Mouse (Mus musculus) CH12.LX (cell line): ENCODE data around the gene Krt20. TPM values are rescaled to one million over a fixed set of nuclear protein-coding genes. Genes with fewer than 3 reads are reported as not detected.

Source experiments
- DNase-seq: peaks from one replicate; pipeline ENCODE4 v3.0.0-alpha.2; 2013; ENCODE audit errors: extremely low read depth
- H3K27ac ChIP-seq: 2 replicates; pipeline ENCODE4 v1.5.1; 2012; ENCODE audit warnings: low read depth, mild to moderate bottlenecking, control low read depth, moderate library complexity; ENCODE audit not compliant: insufficient read depth
- H3K27me3 ChIP-seq: replicated peaks from 2 replicates; pipeline ENCODE3; 2012; ENCODE audit warnings: inconsistent platforms
- H3K36me3 ChIP-seq, 2 experiments: replicated peaks in 1 of 2; 2 replicates each; pipeline versions ENCODE3 to v1.6.1; 2012; ENCODE audit warnings: inconsistent platforms in 1 of 2, low read length in 1 of 2, mild to moderate bottlenecking in 1 of 2, mixed read lengths in 1 of 2, moderate library complexity in 1 of 2; ENCODE audit not compliant: control insufficient read depth in 1 of 2, insufficient read depth in 1 of 2
- H3K4me1 ChIP-seq, 2 experiments: 2 replicates each; pipeline ENCODE4 v1.6.1; 2012; ENCODE audit warnings: inconsistent platforms in 1 of 2, moderate library complexity in 1 of 2; ENCODE audit not compliant: insufficient read depth in 2 of 2, control insufficient read depth in 1 of 2
- H3K4me2 ChIP-seq: 2 replicates; pipeline ENCODE4 v1.6.1; 2012; ENCODE audit warnings: low read depth, mild to moderate bottlenecking, control low read depth; ENCODE audit not compliant: poor library complexity, insufficient read depth, severe bottlenecking
- H3K4me3 ChIP-seq, 3 experiments: fragments of 150-350 bp in 1 of 3; sonication (generic) in 1 of 3; replicated peaks in 1 of 3; 2 replicates each; pipeline versions ENCODE3 to v1.5.1; 2011 to 2012; ENCODE audit warnings: low read depth in 2 of 3, low read length in 2 of 3, mild to moderate bottlenecking in 2 of 3, moderate library complexity in 2 of 3, control low read depth in 1 of 3, improper control_type of control experiment in 1 of 3, inconsistent platforms in 1 of 3, mixed read lengths in 1 of 3; ENCODE audit not compliant: poor library complexity in 1 of 3
- H3K79me2 ChIP-seq: replicated peaks from 2 replicates; pipeline ENCODE4 v1.6.1; 2012; ENCODE audit warnings: mild to moderate bottlenecking, moderate library complexity; ENCODE audit not compliant: control insufficient read depth, poor library complexity, insufficient read depth, severe bottlenecking; ENCODE audit errors: extremely low read depth
- H3K9ac ChIP-seq: 2 replicates; pipeline ENCODE4 v1.6.1; 2012; ENCODE audit warnings: low read depth, mild to moderate bottlenecking, control low read depth, moderate library complexity; ENCODE audit not compliant: insufficient read depth
- H3K9me3 ChIP-seq: replicated peaks from 2 replicates; pipeline ENCODE3; 2012; ENCODE audit warnings: low read length, inconsistent platforms, mixed read lengths
- BHLHE40 ChIP-seq: IDR thresholded peaks from 2 replicates; pipeline ENCODE4 v1.6.1; 2011; ENCODE audit warnings: mild to moderate bottlenecking, low read depth, low read length, improper control_type of control experiment
- CTCF ChIP-seq, 2 experiments: IDR thresholded peaks in 1 of 2; conservative IDR thresholded peaks in 1 of 2; 2 replicates each; pipeline ENCODE4 v1.5.1; 2011 to 2012; ENCODE audit warnings: low read depth in 2 of 2, low read length in 2 of 2, improper control_type of control experiment in 1 of 2, inconsistent platforms in 1 of 2, mild to moderate bottlenecking in 1 of 2, moderate library complexity in 1 of 2
- E2F4 ChIP-seq: IDR thresholded peaks from 2 replicates; pipeline ENCODE4 v1.6.1; 2011; ENCODE audit warnings: low read depth, low read length, improper control_type of control experiment; ENCODE audit not compliant: insufficient replicate concordance
- ELF1 ChIP-seq: IDR thresholded peaks from 2 replicates; pipeline ENCODE4 v1.6.1; 2014; ENCODE audit warnings: low read depth, mild to moderate bottlenecking, inconsistent platforms, low read length, improper control_type of control experiment
- EP300 ChIP-seq: IDR thresholded peaks from 2 replicates; pipeline ENCODE4 v1.6.1; 2011; ENCODE audit warnings: low read length, improper control_type of control experiment
- ETS1 ChIP-seq: conservative IDR thresholded peaks from 2 replicates; pipeline ENCODE4 v1.6.1; 2012; ENCODE audit warnings: low read depth, mild to moderate bottlenecking, inconsistent platforms, low read length, improper control_type of control experiment, moderate library complexity
- GABPA ChIP-seq: IDR thresholded peaks from 2 replicates; pipeline ENCODE4 v1.6.1; 2012; ENCODE audit warnings: low read depth, low read length, improper control_type of control experiment, inconsistent platforms; ENCODE audit not compliant: insufficient replicate concordance
- KAT2A ChIP-seq: IDR thresholded peaks from 2 replicates; pipeline ENCODE4 v1.6.1; 2012; ENCODE audit warnings: low read length, improper control_type of control experiment, inconsistent platforms; ENCODE audit not compliant: insufficient replicate concordance
- MAX ChIP-seq: IDR thresholded peaks from 2 replicates; pipeline ENCODE4 v1.6.1; 2011; ENCODE audit warnings: low read length, improper control_type of control experiment
- MXI1 ChIP-seq: IDR thresholded peaks from 2 replicates; pipeline ENCODE4 v1.6.1; 2011; ENCODE audit warnings: mild to moderate bottlenecking, low read depth, low read length, improper control_type of control experiment
- MYC ChIP-seq: IDR thresholded peaks from 2 replicates; pipeline ENCODE4 v1.6.1; 2011; ENCODE audit warnings: low read depth, mild to moderate bottlenecking, improper control_type of control experiment, low read length
- NELFE ChIP-seq: IDR thresholded peaks from 2 replicates; pipeline ENCODE4 v1.6.1; 2011; ENCODE audit warnings: low read depth, low read length, improper control_type of control experiment
- NRF1 ChIP-seq: IDR thresholded peaks from 2 replicates; pipeline ENCODE4 v1.6.1; 2014; ENCODE audit warnings: low read depth, mild to moderate bottlenecking, inconsistent platforms, low read length, improper control_type of control experiment, moderate library complexity
- POLR2A ChIP-seq: IDR thresholded peaks from 2 replicates; pipeline ENCODE4 v1.6.1; 2011; ENCODE audit warnings: low read depth, mild to moderate bottlenecking, improper control_type of control experiment, low read length
- RAD21 ChIP-seq: IDR thresholded peaks from 2 replicates; pipeline ENCODE4 v1.6.1; 2011; ENCODE audit warnings: low read depth, mild to moderate bottlenecking, low read length, improper control_type of control experiment, moderate library complexity
- RCOR1 ChIP-seq: conservative IDR thresholded peaks from 2 replicates; pipeline ENCODE4 v1.6.1; 2012; ENCODE audit warnings: low read depth, mild to moderate bottlenecking, inconsistent platforms, low read length, improper control_type of control experiment
- SIN3A ChIP-seq: IDR thresholded peaks from 2 replicates; pipeline ENCODE4 v1.6.1; 2012; ENCODE audit warnings: low read length, improper control_type of control experiment, inconsistent platforms
- TCF12 ChIP-seq: IDR thresholded peaks from 2 replicates; pipeline ENCODE4 v1.6.1; 2014; ENCODE audit warnings: low read depth, mild to moderate bottlenecking, inconsistent platforms, low read length, improper control_type of control experiment
- ZC3H11A ChIP-seq: IDR thresholded peaks from 2 replicates; pipeline ENCODE4 v1.6.1; 2012; ENCODE audit warnings: low read depth, mild to moderate bottlenecking, inconsistent platforms, low read length, improper control_type of control experiment
- ZNF384 ChIP-seq: IDR thresholded peaks from 2 replicates; pipeline ENCODE4 v1.6.1; 2012; ENCODE audit warnings: low read depth, low read length, improper control_type of control experiment, inconsistent platforms
- dilution Hi-C: fragments of 300-500 bp; cut with MboI; formaldehyde crosslinking; loops from 2 replicates; pipeline ENCODE4 v1.14.3; 2020; ENCODE audit warnings: low sequenced_read_pairs; ENCODE audit not compliant: extremely low pct_unique_long_range_greater_than_20kb, extremely low pct_ligation_motif_present
- in situ Hi-C: fragments of 300-500 bp; cut with MboI; formaldehyde crosslinking; loops from 3 replicates; pipeline ENCODE4 v1.14.3; 2019; ENCODE audit warnings: low sequenced_read_pairs, low pct_ligation_motif_present, low pct_unique_long_range_greater_than_20kb, mixed read lengths
- polyA plus RNA-seq: library from polyadenylated mRNA; unstranded; fragments of >175 nt; gene quantifications from 2 replicates; pipeline ENCODE4 v1.2.1, GENCODE M21; 2012; ENCODE audit warnings: low read depth; ENCODE audit not compliant: insufficient read length
- total RNA-seq, 2 experiments: library from RNA; depleted of rRNA; stranded (reverse); fragments of 300-350 nt in 1 of 2; fragments of >200 nt in 1 of 2; gene quantifications; 2 replicates each; pipeline ENCODE4 v1.2.3; 2012 to 2014

The Krt20 gene
- total and polyA plus RNA-seq, 3 experiments, result not detected

DNA sequence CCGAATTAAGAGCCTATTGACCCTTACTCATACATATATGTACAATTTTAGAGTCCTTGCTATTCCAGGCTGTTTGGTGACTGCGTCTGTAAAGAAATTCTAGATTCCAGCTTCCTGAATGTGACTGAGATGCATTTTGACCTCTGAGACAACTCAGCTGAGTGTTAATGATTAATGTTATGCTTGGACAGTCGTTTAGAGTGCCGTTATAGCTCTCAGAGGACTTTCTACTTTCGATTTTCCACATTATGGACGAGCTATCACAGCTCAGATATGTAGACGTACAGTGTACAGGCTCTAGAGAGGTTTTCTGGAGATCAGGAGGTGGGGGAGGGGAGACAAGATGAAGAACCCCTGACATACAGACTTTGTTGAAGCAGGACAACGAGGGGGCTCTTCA is 3.3 kb upstream of the Krt20 start:
- Histone ChIP-seq H3K27ac (no peak overlapping the region), H3K9ac (no peak overlapping the region), H3K79me2 (no peaks in the 10 kb centered on the region)
- no peak for DNase-seq
- TF ChIP-seq TCF12, result no peak
- TF ChIP-seq MXI1, result no peak
- TF ChIP-seq, all 38 proteins: peak for 0
- Histone ChIP-seq H3K9me3 (peaks cover 6% of the 10 kb centered on the region), H3K27me3 (peaks cover 85% of the 10 kb centered on the region), H3K4me3 (no peak overlapping the region), H3K4me2 (no peak overlapping the region), H3K4me1 (no peaks in the 10 kb centered on the region), H3K36me3 (no peaks in the 10 kb centered on the region)
- dilution Hi-C loops, result no loop called here
- in situ Hi-C loops, result no loop called here

DNA sequence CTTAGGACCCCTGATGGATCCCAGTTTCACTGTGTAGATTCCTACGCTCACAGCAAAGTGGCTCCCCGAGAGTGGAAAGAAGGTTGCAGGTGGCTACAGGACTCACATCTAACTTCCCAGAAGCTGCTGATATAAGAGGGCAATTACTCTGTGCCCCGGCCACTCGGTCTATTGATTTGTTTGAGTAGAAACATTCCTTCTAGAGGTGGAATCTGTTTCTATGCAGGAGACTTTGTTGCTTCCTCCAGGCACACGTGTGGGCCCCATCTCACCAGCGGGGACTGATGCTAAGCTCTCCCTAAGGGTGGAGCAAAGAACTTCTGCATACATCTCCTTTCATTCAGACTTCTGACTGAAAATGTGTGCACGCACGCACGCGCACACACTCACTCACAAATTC is 1.5 kb upstream of the Krt20 start:
- Histone ChIP-seq H3K27me3 (peaks cover 82% of the 10 kb centered on the region), H3K4me1 (no peaks in the 10 kb centered on the region), H3K27ac (no peak overlapping the region), H3K4me2 (no peak overlapping the region), H3K9me3 (peaks cover 3% of the 10 kb centered on the region), H3K36me3 (no peaks in the 10 kb centered on the region), H3K4me3 (no peak overlapping the region), H3K79me2 (no peaks in the 10 kb centered on the region), H3K9ac (no peak overlapping the region)
- DNase-seq, result no peak
- TF ChIP-seq SIN3A (no peak), EP300 (no peak), POLR2A (no peak), E2F4 (no peak), MYC (no peak), RAD21 (no peak), NELFE (no peak), NRF1 (no peak), RCOR1 (no peak), ELF1 (no peak), GABPA (no peak), MAX (no peak), KAT2A (no peak), ZNF384 (no peak), CTCF (conservative IDR thresholded peaks at IDR 0.05 in 1 of 2, IDR thresholded peaks at IDR 0.05 in 1 of 2; ENCODE audit: low read depth in 2 of 2, low read length in 2 of 2) (no peak), ETS1 (no peak)
- dilution Hi-C loops (no loop called here), in situ Hi-C loops (no loop called here)

DNA sequence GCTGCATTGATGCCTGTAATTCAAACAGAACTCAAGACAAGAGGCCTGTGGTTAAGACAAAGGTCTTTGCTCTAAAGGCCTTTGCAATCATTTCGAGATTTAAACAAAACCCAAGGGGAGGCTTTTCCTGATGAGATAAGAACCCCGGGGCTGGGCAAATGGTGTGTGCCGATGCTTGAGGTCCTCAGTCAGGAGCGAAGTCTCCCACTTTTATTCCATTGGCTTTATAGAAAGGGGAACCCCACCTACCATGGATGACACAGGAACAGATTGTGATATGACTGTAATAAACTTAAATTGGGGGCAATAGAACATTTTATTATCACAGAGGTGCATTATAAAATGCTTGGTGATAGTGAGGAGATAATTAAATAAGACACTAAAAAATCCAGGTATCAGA is 1.3 kb downstream of the Krt20 start:
- TF ChIP-seq MAX (no peak), ZC3H11A (no peak), BHLHE40 (no peak), E2F4 (no peak), ELF1 (no peak)
- TF ChIP-seq, all 38 proteins: peak for 0
- dilution Hi-C loops, result no loop called here
- no peak for DNase-seq
- H3K27me3 ChIP-seq, result peaks cover 86% of the 10 kb centered on the region
- in situ Hi-C loops, result no loop called here
- no peak overlapping the region for H3K9ac ChIP-seq
- no peaks in the 10 kb centered on the region for H3K36me3 ChIP-seq
- H3K79me2 ChIP-seq, result no peaks in the 10 kb centered on the region
- no peak overlapping the region for H3K4me3 ChIP-seq
- no peak overlapping the region for H3K27ac ChIP-seq
- H3K4me1 ChIP-seq, result no peaks in the 10 kb centered on the region
- no peak overlapping the region for H3K4me2 ChIP-seq
- no peaks in the 10 kb centered on the region for H3K9me3 ChIP-seq
